Mouse (Mus musculus): ENCODE measurements at regions not wholly inside any gene's neighbourhood (a gene's known extent, or its start where the extent isn't known, plus 50 kb on each side); places are given as distances from the start of the nearest gene placed in this dataset.

GRCm38 (mm10) chr11:7289242-7289938, 75.7 kb upstream of the Igfbp3 start:
- no peak for TF ChIP-seq POU5F1 (IDR thresholded peaks at IDR 0.05; ENCODE audit: borderline replicate concordance, low read length)
- TF ChIP-seq CTCF (conservative IDR thresholded peaks at IDR 0.05; ENCODE audit: low read length) = no peak
- no peak for TF ChIP-seq NANOG (IDR thresholded peaks at IDR 0.05; ENCODE audit: borderline replicate concordance, low read length)
